Mouse (Mus musculus): Measurements from ENCODE around the gene Celsr1.
"Not testable (repeated sequence)": the region's sequence is repeated elsewhere in the genome, so short reads cannot be mapped to it uniquely, and the experiment has no call there.

Gene Celsr1

GRCm38 (mm10) chr15:85892498-85893118 is 141.0 kb downstream of the Celsr1 start:
- DNase-seq (ENCODE audit: low read depth): no peak

GRCm38 (mm10) chr15:85891971-85892370 is 141.6 kb downstream of the Celsr1 start:
- DNase-seq (ENCODE audit: low read depth): no peak

GRCm38 (mm10) chr15:85889235-85889634 is 144.3 kb downstream of the Celsr1 start:
- DNase-seq (ENCODE audit: low read depth): no peak

GRCm38 (mm10) chr15:85885606-85886005 is 148.0 kb downstream of the Celsr1 start:
- no peak for DNase-seq (ENCODE audit: low read depth)

GRCm38 (mm10) chr15:85879498-85879895 is 154.1 kb downstream of the Celsr1 start:
- DNase-seq (ENCODE audit: low read depth): no peak

- DNase-seq (ENCODE audit: low read depth): peak; percentile 80
Measured at GRCm38 (mm10) chr15:85878848-85879497, 154.6 kb downstream of the Celsr1 start, which contains the start of gene Trmu. Gene Trmu, plus strand, starts transcription at chr15:85879312.

GRCm38 (mm10) chr15:85877336-85877735 is 156.2 kb downstream of the Celsr1 start:
- DNase-seq (ENCODE audit: low read depth): no peak

- DNase-seq (ENCODE audit: low read depth): peak; percentile 62
Measured at GRCm38 (mm10) chr15:85867696-85868095, 165.9 kb downstream of the Celsr1 start.

GRCm38 (mm10) chr15:85865913-85866312 is 167.7 kb downstream of the Celsr1 start:
- not testable (repeated sequence) for DNase-seq (ENCODE audit: low read depth)

GRCm38 (mm10) chr15:85859490-85860031 is 174.0 kb downstream of the Celsr1 start, which contains the start of gene Gtse1:
Gene Gtse1, plus strand, starts transcription at chr15:85859745.
- peak; percentile 93 for DNase-seq (ENCODE audit: low read depth)

- no peak for DNase-seq (ENCODE audit: low read depth)
Measured at GRCm38 (mm10) chr15:85858980-85859489, 174.5 kb downstream of the Celsr1 start.

GRCm38 (mm10) chr15:85851656-85852392 is 181.8 kb downstream of the Celsr1 start:
- DNase-seq (ENCODE audit: low read depth): no peak
